Mouse (Mus musculus): ENCODE data around the gene Krtcap3. TPM values are rescaled to one million over a fixed set of nuclear protein-coding genes. Genes with fewer than 3 reads are reported as not detected.
A peak's percentile ranks its signal among the peaks of the same experiment; 100 is the strongest.

Gene Krtcap3
- total and polyA plus RNA-seq, 3 experiments = 1.2 to 6.4 (median 1.5) TPM

GRCm38 (mm10) chr5:31221304-31221945 is 30.1 kb upstream of the Krtcap3 start:
- no peak for TF ChIP-seq POLR2A (IDR thresholded peaks at IDR 0.05; ENCODE audit: insufficient read depth, low read depth, low read length)
- peak; percentile 41 for TF ChIP-seq CTCF (IDR thresholded peaks at IDR 0.05)
- no peak for TF ChIP-seq EP300 (IDR thresholded peaks at IDR 0.05; ENCODE audit: insufficient read depth, low read depth, low read length)
- H3K36me3 ChIP-seq (ENCODE audit: control insufficient read depth, insufficient read depth, low read length) = peaks cover 7% of the 10 kb centered on the region
- no peaks in the 10 kb centered on the region for H3K27me3 ChIP-seq (ENCODE audit: control insufficient read depth, insufficient read depth, low read length)
- DNase-seq = no peak
- peak overlapping the region; percentile 92 for H3K27ac ChIP-seq
- peaks cover 4% of the 10 kb centered on the region for H3K79me2 ChIP-seq (replicated peaks; ENCODE audit: control insufficient read depth, insufficient read depth, low read length)
- intact Hi-C loops (cut with DNase I) = loop anchor here (2.0 to 5.0 kb wide), 3 partner anchors 19 to 106 kb away; partner anchors contain the start of genes Mpv17 and Zfp513
- 20% methylated on average over 11 of the region's 11 CpGs for WGBS
- peaks cover 6% of the 10 kb centered on the region for H3K4me1 ChIP-seq (ENCODE audit: control insufficient read depth, insufficient read depth, low read length)
- H3K9ac ChIP-seq (ENCODE audit: low read depth, low read length) = peak overlapping the region; percentile 73; the same call in 1 of the 2 replicates
- peak overlapping the region; percentile 98 for H3K4me3 ChIP-seq

GRCm38 (mm10) chr5:31222696-31223095 is 28.8 kb upstream of the Krtcap3 start:
- TF ChIP-seq EP300 (IDR thresholded peaks at IDR 0.05; ENCODE audit: insufficient read depth, low read depth, low read length) (no peak), POLR2A (IDR thresholded peaks at IDR 0.05; ENCODE audit: insufficient read depth, low read depth, low read length) (no peak), CTCF (IDR thresholded peaks at IDR 0.05) (no peak)
- DNase-seq = no peak
- 95% methylated on average over 9 of the region's 9 CpGs for WGBS
- intact Hi-C loops (cut with DNase I) = loop anchor here (5.0 kb wide), 1 partner anchor 105 kb away; no protein-coding TSS in a partner anchor
- Histone ChIP-seq H3K79me2 (replicated peaks; ENCODE audit: control insufficient read depth, insufficient read depth, low read length) (0 out of 2 replicates have a peak, but pooled peaks cover 2% of the 10 kb centered on the region), H3K9ac (ENCODE audit: low read depth, low read length) (no peak overlapping the region), H3K36me3 (ENCODE audit: control insufficient read depth, insufficient read depth, low read length) (peaks cover 7% of the 10 kb centered on the region), H3K27ac (no peak overlapping the region), H3K4me3 (no peak overlapping the region), H3K27me3 (ENCODE audit: control insufficient read depth, insufficient read depth, low read length) (no peaks in the 10 kb centered on the region), H3K4me1 (ENCODE audit: control insufficient read depth, insufficient read depth, low read length) (peaks cover 6% of the 10 kb centered on the region)

GRCm38 (mm10) chr5:31226641-31227040 is 24.9 kb upstream of the Krtcap3 start:
- TF ChIP-seq EP300 (IDR thresholded peaks at IDR 0.05; ENCODE audit: insufficient read depth, low read depth, low read length) = no peak
- Histone ChIP-seq H3K9ac (ENCODE audit: low read depth, low read length) (no peak overlapping the region), H3K27ac (no peak overlapping the region), H3K4me1 (ENCODE audit: control insufficient read depth, insufficient read depth, low read length) (no peaks in the 10 kb centered on the region), H3K36me3 (ENCODE audit: control insufficient read depth, insufficient read depth, low read length) (no peaks in the 10 kb centered on the region), H3K4me3 (no peak overlapping the region), H3K79me2 (replicated peaks; ENCODE audit: control insufficient read depth, insufficient read depth, low read length) (no peaks in the 10 kb centered on the region), H3K27me3 (ENCODE audit: control insufficient read depth, insufficient read depth, low read length) (no peaks in the 10 kb centered on the region)
- WGBS = 63% methylated on average over 1 of the region's 1 CpGs
- intact Hi-C loops (cut with DNase I) = no loop called here
- DNase-seq = no peak

- peak; percentile 97 to 98 for DNase-seq
- under 1% methylated on average over 77 of the region's 103 CpGs for WGBS
- H3K27me3 ChIP-seq (ENCODE audit: control insufficient read depth, insufficient read depth, low read length) = no peaks in the 10 kb centered on the region
- peaks cover 1% of the 10 kb centered on the region; the same call in 1 of the 2 replicates for H3K79me2 ChIP-seq (replicated peaks; ENCODE audit: control insufficient read depth, insufficient read depth, low read length)
- peaks cover 10% of the 10 kb centered on the region for H3K36me3 ChIP-seq (ENCODE audit: control insufficient read depth, insufficient read depth, low read length)
- intact Hi-C loops (cut with DNase I) = loop anchor here (1.0 to 5.0 kb wide), 4 partner anchors 21 to 1611 kb away; partner anchors contain the start of genes Eif2b4, Ift172, Ppm1g and Prr14l
- peak; percentile 94 for TF ChIP-seq POLR2A (IDR thresholded peaks at IDR 0.05; ENCODE audit: insufficient read depth, low read depth, low read length)
- TF ChIP-seq EP300 (IDR thresholded peaks at IDR 0.05; ENCODE audit: insufficient read depth, low read depth, low read length) = no peak
- peak; percentile 12 for TF ChIP-seq CTCF (IDR thresholded peaks at IDR 0.05)
- peak within 1 kb of the TSS; percentile 93 for H3K9ac ChIP-seq (ENCODE audit: low read depth, low read length)
- peak within 1 kb of the TSS; percentile 92 for H3K4me3 ChIP-seq
- H3K27ac ChIP-seq = peak within 1 kb of the TSS; percentile 98
- peaks cover 6% of the 10 kb centered on the region for H3K4me1 ChIP-seq (ENCODE audit: control insufficient read depth, insufficient read depth, low read length)
Observed at GRCm38 (mm10) chr5:31240637-31241521, 10.6 kb upstream of the Krtcap3 start, which contains the start of the genes Nrbp1 and Gm9970. TSS of gene Nrbp1 (plus strand) at chr5:31240864. TSS of gene Gm9970 (minus strand) at chr5:31241232.

- intact Hi-C loops (cut with DNase I) = loop anchor here (1.0 to 5.0 kb wide), 2 partner anchors 48 to 1611 kb away; partner anchors contain the start of genes Eif2b4, Prr14l and Snx17
- peak overlapping the region; percentile 78 for H3K9ac ChIP-seq (ENCODE audit: low read depth, low read length)
Observed at GRCm38 (mm10) chr5:31241522-31242034, 9.9 kb upstream of the Krtcap3 start.

More at GRCm38 (mm10) chr5:31241522-31242034, 9.9 kb upstream of the Krtcap3 start:
- peaks cover 6% of the 10 kb centered on the region for H3K4me1 ChIP-seq (ENCODE audit: control insufficient read depth, insufficient read depth, low read length)
- no peak for DNase-seq
- under 1% methylated on average over 13 of the region's 13 CpGs for WGBS
- no peak for TF ChIP-seq EP300 (IDR thresholded peaks at IDR 0.05; ENCODE audit: insufficient read depth, low read depth, low read length)
- no peak for TF ChIP-seq CTCF (IDR thresholded peaks at IDR 0.05)
- peak; percentile 40; the same call in 1 of the 2 replicates for TF ChIP-seq POLR2A (IDR thresholded peaks at IDR 0.05; ENCODE audit: insufficient read depth, low read depth, low read length)
- H3K79me2 ChIP-seq (replicated peaks; ENCODE audit: control insufficient read depth, insufficient read depth, low read length) = peaks cover 1% of the 10 kb centered on the region; the same call in 1 of the 2 replicates
- H3K36me3 ChIP-seq (ENCODE audit: control insufficient read depth, insufficient read depth, low read length) = peaks cover 10% of the 10 kb centered on the region
- peak overlapping the region; percentile 92 for H3K4me3 ChIP-seq
- no peaks in the 10 kb centered on the region for H3K27me3 ChIP-seq (ENCODE audit: control insufficient read depth, insufficient read depth, low read length)
- peak overlapping the region; percentile 98 for H3K27ac ChIP-seq
